Mouse (Mus musculus) thymus, postnatal 14 days (tissue): ENCODE measurements around the gene Zdhhc6.

ENCODE experiments used
- DNase-seq: peaks from one replicate; pipeline ENCODE4 v3.0.0; 2021

Gene Zdhhc6

GRCm38 (mm10) chr19:55256156-55256555, 59.7 kb downstream of the Zdhhc6 start:
- no peak for DNase-seq

GRCm38 (mm10) chr19:55254513-55255016, 61.3 kb downstream of the Zdhhc6 start:
- peak; percentile 82 for DNase-seq

- peak; percentile 49 for DNase-seq
Measured at GRCm38 (mm10) chr19:55253570-55254441, 62.0 kb downstream of the Zdhhc6 start.

GRCm38 (mm10) chr19:55253239-55253569, 62.6 kb downstream of the Zdhhc6 start:
- no peak for DNase-seq

- no peak for DNase-seq
Measured at GRCm38 (mm10) chr19:55251383-55252124, 64.3 kb downstream of the Zdhhc6 start, which contains the start of gene Acsl5. Acsl5 (plus strand) TSS chr19:55251938.

GRCm38 (mm10) chr19:55250451-55250850, 65.4 kb downstream of the Zdhhc6 start:
- DNase-seq, result no peak

GRCm38 (mm10) chr19:55247991-55248520, 67.8 kb downstream of the Zdhhc6 start:
- no peak for DNase-seq

GRCm38 (mm10) chr19:55247563-55247962, 68.3 kb downstream of the Zdhhc6 start:
- no peak for DNase-seq

- DNase-seq, result no peak
Measured at GRCm38 (mm10) chr19:55244791-55245231, 71.0 kb downstream of the Zdhhc6 start.

- no peak for DNase-seq
Measured at GRCm38 (mm10) chr19:55241186-55241645, 74.6 kb downstream of the Zdhhc6 start, which contains the start of gene Gucy2g. Gucy2g (minus strand) TSS chr19:55241236.

- DNase-seq, result no peak
Measured at GRCm38 (mm10) chr19:55239766-55240426, 75.9 kb downstream of the Zdhhc6 start.

GRCm38 (mm10) chr19:55236564-55236963, 79.3 kb downstream of the Zdhhc6 start:
- DNase-seq, result no peak

GRCm38 (mm10) chr19:55236026-55236425, 79.8 kb downstream of the Zdhhc6 start:
- DNase-seq, result no peak

GRCm38 (mm10) chr19:55232136-55232535, 83.7 kb downstream of the Zdhhc6 start:
- no peak for DNase-seq

GRCm38 (mm10) chr19:55231081-55231480, 84.8 kb downstream of the Zdhhc6 start:
- no peak for DNase-seq

- DNase-seq, result no peak
Measured at GRCm38 (mm10) chr19:55227135-55227534, 88.7 kb downstream of the Zdhhc6 start.

- DNase-seq, result no peak
Measured at GRCm38 (mm10) chr19:55226621-55227020, 89.2 kb downstream of the Zdhhc6 start.

GRCm38 (mm10) chr19:55222268-55222667, 93.6 kb downstream of the Zdhhc6 start:
- DNase-seq, result no peak
